Mouse (Mus musculus) cortical plate, adult 2 months (tissue): ENCODE data around the gene Tbc1d23.

Source experiments
- CTCF ChIP-seq: fragments of 200-500 bp; IDR thresholded peaks from 2 replicates; pipeline ENCODE4 v1.5.1; 2011; ENCODE audit warnings: mild to moderate bottlenecking, control low read depth, low read length; ENCODE audit not compliant: insufficient read depth; ENCODE audit errors: extremely low read depth
- POLR2A ChIP-seq: fragments of 200-500 bp; IDR thresholded peaks from 2 replicates; pipeline ENCODE4 v1.6.1; 2011; ENCODE audit warnings: mild to moderate bottlenecking, low read length, control low read depth; ENCODE audit not compliant: insufficient read depth; ENCODE audit errors: extremely low read depth

GRCm38 (mm10) chr16:57226444-57226843, 4.9 kb downstream of the Tbc1d23 start:
- TF ChIP-seq CTCF (no peak), POLR2A (no peak)
